Mouse (Mus musculus): ENCODE data around the gene Gm20883.
"Not testable (repeated sequence)": the region's sequence is repeated elsewhere in the genome, so short reads cannot be mapped to it uniquely, and the experiment has no call there.

Gm20883 gene

DNA sequence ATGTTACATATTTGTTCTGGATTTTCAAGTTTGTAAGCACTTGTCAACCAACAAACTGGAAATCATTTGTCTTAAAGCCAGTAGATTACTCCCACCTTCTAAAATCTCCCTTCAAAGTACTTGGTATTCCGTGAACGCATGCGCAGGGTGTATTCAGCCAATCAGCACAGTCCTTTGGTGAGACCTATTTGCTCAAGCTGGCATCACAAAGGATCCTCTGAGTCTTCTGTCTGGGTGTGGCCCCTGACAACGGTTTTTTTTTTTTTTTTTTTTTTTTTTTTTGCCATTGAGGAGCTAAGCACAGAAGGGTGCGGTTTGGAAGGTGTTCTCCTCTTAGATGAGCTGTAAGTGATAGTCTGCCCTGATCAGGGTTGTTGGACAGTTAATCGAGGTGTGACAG lies at the start of gene Gm20883:
Gene Gm20883 (plus strand): TSS at position 301 of the 400 bp plus-strand sequence.
- not testable (repeated sequence) for DNase-seq (ENCODE audit: low read depth, low spot score)
